Mouse (Mus musculus): Measurements from ENCODE around the gene Cep19.

Cep19 gene

DNA sequence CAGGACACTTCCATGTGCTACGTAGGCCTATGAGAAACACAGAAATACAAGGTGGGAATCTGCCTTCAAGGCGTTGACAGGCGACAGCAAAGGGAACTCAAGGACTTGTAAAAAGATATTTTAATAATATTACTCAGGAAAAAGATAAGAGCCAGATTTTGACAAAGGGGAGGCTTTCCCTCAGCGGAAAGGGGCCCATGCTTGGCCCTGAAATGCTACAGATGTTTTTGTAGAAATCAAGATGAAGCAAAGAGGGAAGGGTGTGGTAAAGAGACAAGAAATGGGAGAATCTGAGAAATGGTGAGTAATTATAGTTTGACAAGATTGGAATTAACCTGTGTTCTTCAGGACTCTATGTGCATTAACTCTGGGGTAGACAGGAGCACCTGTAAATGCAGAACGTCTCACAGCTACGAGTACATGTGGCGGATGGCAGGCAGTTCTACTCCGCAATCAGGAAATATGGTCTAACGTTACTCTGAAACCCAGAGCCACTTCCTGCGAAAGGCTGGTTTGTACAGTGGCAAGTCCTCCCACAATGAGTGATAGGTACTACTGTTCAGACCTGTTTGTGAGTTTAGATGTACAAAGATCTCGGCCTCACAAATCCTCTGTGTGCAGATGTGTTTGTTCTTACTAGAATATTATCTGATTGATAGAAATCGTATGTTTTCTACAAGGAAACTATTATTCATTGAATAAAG lies 7.9 kb downstream of the Cep19 start:
- no peak for ATAC-seq (ENCODE audit: low TSS enrichment)

DNA sequence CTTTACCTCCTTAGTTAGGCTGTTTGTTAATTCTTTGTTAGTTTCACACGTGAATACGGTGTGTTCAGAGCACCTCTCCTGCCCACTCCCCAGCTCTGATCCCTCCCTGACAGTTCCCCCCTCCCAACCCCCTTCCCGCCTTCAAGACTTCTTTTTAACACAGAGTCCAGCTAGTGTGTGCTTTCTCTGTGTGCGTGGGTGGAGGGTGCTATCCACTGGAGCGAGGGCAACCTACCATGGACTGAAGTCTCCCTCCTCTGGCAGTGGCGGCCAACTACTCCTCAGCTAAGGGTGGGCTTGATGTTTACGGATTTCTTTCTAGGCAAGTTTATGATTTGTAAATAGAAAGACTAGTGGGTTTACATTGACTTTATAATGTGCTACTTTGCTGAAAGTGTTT lies 8.6 kb downstream of the Cep19 start:
- no peak for ATAC-seq (ENCODE audit: low TSS enrichment)

DNA sequence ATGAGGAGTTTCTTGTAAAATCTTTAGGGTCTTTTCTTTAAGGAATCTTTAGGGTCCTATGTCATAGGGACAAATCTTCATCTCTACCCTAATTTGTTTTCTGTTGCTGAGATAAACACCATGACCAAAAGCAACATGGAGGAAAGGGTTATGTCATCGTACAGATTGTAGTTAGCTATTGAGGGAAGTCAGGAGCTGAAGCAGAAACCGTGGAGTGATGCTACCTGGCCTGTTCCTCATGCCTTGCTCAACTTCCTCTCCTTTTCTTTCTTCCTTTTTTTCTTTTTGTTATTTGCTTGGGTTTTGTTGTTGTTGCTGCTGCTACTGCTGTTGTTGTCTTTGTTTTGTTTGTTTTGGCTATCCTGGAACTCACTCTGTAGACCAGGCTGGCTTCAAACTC lies 9.0 kb downstream of the Cep19 start:
- no peak for ATAC-seq (ENCODE audit: low TSS enrichment)

DNA sequence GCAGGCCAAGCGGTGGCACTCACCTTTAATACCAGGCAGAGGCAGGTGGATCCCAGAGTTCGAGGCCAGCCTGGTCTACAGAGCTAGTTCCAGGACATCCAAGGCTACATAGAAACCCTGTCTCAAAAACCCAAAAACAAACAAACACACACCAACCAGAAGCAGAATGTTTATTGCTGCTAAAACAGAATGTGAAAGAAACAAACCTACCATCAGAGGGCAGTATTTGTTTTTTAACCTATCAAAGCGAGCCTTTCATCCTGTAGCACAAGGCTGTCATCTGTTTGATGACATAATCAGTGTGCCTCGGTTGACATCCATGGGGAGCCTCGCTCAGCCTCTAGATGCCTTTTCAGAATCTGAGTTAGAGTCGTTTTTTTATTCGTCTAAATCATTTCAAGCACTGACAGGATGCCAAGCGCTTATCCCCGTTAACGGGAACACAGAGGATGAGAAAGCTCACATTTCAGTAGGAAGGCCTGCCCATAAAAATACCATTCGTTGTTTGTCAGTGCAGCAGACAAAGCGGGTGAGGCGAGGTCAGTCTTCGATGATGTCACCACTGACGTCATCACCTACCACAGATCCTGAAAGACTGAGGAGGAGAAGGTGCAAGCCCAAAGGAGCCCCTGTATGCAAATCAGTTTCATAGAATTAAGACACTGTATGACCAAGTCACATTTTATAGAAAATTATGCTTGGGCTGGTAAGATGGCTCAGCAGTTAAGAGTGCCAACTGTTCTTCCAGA lies 11.5 kb downstream of the Cep19 start:
- ATAC-seq (ENCODE audit: low TSS enrichment) = peak; percentile 47

DNA sequence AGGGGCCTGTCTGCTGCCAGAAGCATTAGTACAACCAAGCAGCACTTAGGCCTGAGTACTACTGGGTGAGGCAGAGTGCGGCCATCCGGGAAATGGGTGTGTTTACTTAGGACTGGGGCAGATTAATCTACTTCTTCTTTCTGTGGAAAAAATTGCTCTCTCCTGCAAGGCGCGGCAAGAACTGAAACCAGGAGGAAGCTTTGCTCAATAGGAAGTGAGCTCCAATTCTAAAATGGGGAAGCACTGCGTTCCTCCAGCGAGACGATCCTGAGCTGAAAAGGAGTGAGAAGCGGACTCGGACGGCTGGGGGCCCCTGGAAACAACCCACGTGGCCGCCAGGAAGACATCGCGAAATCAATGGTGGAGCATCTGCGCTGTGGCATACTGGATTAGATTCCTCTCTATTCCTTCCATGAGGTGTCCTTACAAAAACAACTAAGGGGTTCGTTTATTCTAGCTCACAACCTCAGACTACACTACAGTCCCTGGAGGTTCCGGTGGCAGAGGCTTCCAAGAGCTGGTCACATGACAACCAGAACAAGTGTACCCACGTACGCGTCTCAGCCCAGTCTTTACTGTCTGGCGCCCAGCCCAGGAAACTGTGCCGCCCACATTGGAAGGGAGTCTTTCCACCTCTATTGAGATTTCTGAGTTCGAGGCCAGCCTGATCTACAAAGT lies 14.1 kb downstream of the Cep19 start:
- ATAC-seq (ENCODE audit: low TSS enrichment) = peak; percentile 56; the same call in 1 of the 2 replicates

DNA sequence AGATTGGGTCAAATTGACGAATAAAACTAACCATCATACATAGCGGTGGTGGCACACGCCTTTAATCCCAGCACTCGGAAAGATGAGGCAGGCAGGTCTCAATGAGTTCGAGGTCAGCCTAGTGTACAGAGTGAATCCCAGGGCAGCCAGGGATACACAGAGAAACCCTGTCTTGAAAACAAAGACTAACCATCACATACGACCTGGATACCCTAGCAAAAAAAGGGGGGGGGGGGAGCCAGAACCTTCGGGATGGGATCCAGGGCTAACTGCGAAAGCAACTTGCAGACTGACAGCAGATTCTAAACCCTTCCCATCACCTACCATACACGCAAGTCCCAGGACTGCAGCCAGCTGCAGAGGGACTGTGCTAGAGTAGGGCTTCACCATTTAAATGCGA lies 14.8 kb downstream of the Cep19 start:
- no peak for ATAC-seq (ENCODE audit: low TSS enrichment)

DNA sequence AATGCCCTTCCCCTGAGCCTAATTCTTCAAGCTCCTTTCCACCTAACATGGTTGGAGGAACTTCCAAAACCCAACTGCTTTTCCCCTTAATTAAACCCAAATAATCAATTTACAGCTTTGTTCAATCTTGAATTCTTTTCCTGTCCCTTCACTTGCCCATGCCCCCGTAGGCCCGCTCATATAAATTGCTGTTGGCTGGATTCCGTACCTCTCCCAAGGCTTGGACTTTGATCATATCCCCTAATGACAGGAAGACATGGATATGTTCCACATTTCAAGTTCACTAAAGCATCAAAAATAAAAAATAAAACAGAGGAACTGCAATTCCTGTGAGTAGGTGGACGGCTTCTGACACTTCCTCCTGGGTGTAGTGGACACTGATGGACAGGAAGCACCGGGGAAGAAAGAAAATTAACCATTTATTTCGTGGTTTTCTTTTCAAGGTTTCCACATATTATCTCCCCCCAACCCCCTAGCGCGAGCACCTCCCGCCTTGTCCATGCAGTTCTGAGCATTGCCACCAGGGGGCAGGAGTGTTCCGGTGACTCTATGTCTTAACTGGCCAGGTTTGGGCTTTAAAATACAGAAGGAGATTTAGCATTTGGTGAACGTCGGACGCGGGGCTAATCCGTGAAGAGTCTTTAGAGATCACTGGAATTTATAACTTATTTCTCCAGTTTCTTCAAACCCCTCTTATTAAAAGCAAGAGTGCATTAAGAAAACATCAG lies 15.5 kb downstream of the Cep19 start:
- ATAC-seq (ENCODE audit: low TSS enrichment) = no peak

DNA sequence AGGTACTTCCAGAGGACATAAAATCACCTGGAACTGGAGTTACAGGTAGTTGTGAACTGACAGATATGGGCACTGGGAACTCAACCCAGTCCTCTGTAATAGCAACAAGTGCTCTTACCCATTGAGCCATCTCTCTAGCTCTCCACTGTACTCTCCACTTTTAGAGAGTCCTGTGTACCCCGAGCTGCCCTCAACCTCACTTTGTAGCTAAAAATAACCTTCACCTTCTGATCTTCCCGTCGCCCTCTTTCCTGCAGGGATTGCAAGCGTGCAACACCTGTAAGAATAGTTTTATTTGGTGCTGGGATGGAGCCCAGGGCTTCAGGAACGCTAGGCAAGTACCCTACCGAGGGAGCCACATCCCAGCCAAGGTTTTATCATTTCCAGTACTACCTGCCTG lies 16.2 kb downstream of the Cep19 start:
- no peak for ATAC-seq (ENCODE audit: low TSS enrichment)

DNA sequence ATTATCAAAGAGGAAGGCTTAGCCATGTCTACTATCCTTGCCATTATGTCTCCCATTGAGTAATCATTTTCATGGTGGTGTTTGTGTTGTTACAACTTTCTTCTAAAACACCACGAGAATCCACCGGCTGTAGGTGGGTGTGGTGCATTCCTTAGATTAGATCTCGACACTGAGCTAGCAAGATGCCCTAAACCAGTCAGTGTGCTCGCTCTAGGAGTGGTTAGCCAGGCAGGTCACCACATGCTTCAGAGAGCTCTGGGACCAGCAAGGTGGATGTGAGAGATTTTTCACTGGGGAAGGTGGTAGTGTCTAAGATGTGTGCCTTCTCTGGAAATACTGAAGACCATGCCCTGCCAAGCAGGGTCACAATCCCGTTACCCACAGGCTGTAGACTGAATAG lies 16.6 kb downstream of the Cep19 start:
- ATAC-seq (ENCODE audit: low TSS enrichment) = no peak

DNA sequence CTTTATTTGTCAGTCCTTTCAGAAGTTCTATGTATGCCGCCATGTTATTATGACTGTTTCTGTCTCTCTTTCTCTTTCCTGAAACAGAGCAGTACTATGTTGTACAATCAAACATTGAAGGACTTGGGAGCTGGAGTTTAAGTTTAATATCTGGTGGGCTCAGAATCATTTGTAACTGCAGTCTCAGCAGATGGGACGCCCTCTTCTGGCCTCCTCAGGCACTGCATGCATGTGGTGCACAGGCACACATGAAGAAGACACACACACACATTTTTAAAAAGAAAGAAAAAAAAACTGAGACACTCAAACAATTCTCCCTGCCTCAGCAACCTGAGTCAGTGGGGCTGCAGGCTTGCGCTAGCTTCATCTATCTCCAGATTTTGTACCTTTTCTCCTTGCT lies 20.9 kb downstream of the Cep19 start:
- no peak for ATAC-seq (ENCODE audit: low TSS enrichment)

DNA sequence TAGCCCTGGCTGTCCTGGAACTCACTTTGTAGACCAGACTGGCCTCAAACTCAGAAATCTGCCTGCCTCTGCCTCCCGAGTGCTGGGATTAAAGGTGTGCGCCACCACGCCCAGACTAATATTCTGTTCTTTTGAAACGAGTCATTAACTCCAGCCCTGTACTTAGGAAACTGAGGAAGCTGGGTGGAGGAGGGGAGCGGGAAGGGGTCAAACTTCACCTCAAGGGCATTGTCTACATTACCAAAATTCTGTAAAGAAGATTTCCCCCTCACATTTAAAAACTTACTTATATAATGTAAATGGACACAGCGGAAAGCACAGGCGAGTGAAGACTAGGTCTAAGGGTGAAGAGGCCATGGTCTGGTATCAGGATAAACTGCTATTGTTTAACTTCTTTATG lies 24.4 kb downstream of the Cep19 start:
- no peak for ATAC-seq (ENCODE audit: low TSS enrichment)

DNA sequence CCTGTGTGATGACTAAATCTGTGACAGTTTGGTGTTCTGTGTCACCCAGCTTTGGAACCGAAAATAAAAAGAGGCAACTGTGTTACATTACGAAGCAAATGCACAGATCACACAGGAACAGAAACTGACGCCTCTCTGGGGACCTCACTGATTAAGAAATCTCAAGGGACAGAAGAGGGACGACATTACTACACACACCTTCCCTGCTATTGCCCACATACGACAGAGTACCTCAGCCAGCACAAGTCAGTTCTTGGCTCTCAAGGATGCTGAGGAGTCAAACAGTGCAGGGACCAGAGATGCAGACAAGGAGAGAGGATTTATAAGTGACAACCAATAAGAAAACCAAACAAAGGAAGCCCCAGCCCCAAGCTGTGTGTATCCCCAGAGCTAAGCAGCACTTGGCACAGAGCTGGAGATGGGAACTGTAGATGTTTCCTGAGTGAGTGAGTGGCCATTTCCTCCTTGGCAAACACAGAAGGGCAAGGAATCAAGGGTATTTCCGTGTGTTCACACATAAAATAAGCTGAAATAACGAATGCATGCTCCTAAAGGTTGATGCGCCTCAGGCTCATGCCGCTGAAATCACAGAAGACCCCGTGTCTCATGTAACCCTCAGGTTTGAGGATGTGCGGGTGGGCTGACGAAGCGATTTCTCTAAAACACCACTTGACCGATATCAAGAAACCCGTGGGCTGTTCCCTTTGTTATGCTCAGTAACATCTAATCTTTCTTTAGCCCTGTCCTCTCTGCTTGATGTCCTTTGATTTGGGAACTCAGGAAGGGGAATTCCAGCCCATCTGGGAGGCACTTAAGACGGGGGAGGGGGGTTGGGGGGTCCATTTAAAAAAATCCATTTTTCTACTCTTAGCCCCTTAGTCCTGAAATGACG lies 25.1 kb downstream of the Cep19 start:
- no peak for ATAC-seq (ENCODE audit: low TSS enrichment)

DNA sequence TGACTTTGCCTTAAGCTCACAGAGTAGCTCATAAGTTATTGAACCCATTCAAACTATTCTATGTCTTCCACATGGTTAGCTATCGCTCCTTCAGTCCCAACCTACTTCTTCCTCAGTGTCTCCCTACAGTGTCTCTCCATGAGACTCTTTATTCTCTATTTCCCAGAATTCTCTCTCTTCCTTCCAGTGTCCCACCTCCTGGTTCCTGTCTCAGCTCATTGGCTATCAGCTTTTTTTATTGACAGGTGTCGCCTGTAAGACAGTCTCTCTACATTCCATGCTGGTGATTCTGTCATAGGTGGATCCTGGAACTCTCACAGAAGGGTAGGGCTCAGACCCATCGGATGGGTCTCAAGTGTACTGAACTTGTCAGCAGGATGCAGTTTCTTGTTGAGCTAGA lies 25.8 kb downstream of the Cep19 start:
- no peak for ATAC-seq (ENCODE audit: low TSS enrichment)

DNA sequence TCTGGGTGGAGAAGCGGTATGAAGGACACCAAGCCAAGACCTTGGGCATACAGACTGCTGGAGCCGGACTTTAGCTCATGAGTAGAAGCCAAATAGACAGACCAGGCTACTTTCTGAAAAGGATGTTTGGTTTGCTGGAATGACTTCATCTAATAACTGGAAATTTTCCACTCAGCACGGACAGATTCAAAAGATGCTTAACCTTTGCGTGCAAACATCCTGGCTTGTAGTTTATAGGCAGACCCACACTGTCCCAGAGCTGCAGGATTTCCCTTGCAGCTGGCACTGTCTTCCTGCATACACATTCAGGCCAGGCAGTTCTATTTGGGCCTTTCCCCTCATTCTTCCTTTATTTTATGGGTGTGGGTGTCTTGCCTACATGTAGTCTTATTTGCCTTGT lies 27.4 kb downstream of the Cep19 start:
- ATAC-seq (ENCODE audit: low TSS enrichment) = no peak

DNA sequence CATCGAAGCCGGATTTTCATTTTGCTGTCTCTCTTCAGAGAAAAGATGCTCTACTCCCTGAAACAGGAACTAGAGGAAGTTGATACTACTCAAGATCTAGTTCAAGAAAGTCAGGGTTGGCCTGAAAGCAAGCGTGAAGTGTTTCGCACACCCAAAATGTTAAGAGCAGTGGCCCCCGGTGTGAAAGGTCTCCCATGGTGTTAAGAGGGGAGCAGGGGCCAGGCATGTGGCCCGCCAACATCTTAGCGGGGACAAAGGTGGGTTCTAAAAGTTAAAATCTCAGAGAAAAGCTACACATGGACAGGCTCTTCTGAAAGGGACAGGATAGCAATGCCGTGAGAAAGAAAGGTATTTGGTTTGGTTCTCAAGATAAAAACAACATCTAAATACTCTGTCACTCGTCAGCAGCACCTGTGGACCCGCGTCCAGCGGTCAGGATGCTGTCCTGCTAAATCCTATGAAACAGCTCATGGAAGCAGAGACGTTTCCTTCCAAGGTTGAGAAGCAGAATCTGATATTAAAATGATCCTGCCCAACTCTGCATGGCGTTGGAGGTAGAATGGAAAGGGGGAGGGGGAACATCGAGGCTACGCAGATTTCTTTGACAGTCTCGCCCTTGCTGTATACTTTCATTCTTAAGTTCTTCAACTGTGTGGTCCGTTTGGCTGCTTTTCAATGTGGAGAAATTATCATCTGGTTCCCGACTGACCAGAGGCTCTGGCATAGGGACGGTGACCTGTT lies 30.0 kb downstream of the Cep19 start:
- ATAC-seq (ENCODE audit: low TSS enrichment) = no peak

DNA sequence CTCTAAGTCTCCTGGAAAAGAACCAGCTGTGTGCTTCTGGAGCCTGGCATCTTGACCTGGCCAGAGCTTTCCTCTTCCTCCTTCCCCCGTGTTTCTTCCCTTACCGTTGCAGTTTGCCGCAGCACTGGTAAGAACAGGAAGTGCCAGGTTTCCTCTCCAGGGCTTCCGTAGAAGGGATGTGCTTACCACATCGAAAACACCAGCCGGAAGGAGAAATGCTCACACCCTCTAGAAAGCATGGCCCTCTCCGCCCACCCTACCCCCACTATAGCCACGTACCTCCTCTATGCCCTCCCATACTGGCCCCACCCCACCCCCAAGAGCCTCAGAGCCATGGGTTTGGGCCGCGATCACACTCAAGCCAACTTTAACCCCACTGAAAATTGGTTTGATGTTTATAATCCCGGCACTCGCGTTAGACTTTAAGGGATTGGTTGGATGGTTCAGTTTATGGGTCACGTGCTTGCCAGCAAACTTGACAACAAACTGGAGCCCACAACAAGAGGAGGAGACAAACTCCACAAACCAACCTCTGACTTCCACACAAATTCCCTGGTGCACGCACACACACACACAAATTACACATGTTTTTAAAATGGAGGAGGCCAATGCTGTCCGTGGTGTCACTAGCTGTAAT lies 30.7 kb downstream of the Cep19 start:
- no peak for ATAC-seq (ENCODE audit: low TSS enrichment)

DNA sequence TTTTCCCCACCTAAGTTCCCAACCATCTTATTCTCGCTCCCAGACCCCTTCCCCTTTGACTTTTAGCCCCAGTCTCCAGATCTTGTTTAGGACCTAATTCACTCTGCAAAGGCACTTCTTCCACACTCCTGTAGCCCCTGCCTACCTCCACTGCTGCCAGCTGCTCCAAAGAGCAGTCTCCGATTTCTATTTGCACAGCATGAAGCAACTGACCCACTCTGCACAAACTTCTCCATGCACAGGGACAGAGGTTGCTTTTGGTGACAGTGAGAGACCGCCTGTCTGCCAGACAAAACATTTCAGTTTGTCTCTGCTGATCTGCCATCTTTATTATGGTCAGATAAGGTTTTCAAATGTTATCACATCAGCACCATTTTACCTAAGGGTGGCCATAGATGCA lies 33.5 kb downstream of the Cep19 start:
- ATAC-seq (ENCODE audit: low TSS enrichment) = no peak

DNA sequence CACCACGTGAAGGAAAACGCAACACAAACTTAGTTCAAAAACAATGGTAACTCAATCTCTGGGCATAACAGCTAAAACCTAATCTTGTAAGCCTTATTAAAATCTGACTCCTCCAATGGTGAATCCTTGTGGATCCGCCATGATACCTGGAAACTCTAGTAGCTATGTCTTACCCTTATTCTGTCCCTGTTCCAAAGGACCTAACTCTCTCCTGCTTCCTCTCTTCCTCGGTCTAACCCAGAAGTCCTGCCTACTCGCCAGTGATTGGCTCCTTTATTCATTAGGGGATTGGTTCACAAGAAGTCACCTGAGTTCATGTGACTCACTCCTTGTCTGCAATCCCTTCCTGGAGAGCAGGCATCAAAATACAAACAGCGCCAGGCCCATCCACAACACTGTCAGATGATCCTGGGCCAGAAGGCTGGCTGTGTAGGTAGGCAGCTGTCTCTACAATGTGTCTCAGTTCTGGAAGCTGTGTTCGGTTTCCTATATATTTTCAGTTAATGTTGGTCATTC lies 36.3 kb downstream of the Cep19 start:
- no peak for ATAC-seq (ENCODE audit: low TSS enrichment)

DNA sequence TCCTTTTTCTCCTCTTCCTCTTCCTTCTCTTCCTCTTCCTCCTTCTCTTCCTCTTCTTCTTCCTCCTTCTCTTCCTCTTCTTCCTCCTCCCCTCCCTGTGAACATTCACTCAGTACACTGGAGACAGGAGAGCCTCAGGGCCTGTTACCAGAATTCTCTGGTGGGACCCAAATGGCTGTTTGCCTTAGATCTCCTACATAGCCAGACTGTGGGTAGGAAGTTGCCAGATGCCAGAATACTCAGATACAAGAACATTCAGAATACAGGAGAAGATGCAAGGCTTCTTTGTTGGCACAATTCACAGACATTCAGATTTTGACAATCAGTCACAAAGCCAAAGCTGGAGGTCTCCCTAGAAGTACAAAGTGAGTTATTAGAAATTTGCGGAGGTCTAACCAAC lies 39.4 kb downstream of the Cep19 start:
- peak; percentile 74; the same call in 1 of the 2 replicates for ATAC-seq (ENCODE audit: low TSS enrichment)

DNA sequence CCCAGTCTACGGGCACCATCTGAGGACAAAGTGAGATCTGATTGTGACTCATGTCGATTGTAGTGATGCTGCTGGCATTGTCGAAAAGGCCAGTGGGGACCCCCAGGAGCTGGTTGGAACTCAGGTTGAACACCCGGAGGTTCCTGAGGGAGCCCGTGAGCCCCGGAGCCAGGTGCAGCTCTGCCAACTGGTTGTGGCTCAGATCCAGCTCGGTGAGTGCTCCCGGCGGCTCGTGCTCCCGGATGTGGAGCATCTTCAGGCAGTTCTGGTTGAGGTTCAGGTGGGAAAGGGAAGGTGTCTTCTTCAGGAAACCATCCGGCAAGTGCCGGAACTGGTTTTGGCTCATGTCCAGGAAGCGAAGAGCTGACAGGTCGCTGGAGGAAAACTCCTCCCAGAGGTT lies 44.2 kb downstream of the Cep19 start:
- no peak for ATAC-seq (ENCODE audit: low TSS enrichment)
